Mouse (Mus musculus) hindbrain, postnatal 0 days (tissue): ENCODE data around the gene Pla2g4e. TPM values are rescaled to one million over a fixed set of nuclear protein-coding genes. Genes with fewer than 3 reads are reported as not detected.

Source experiments
- ATAC-seq: fragments of 200-750 bp; cut with Nextera tagmentation; 2 replicates; pipeline ENCODE4 v1.8.0; 2017; ENCODE audit warnings: mild to moderate bottlenecking, moderate TSS enrichment, moderate library complexity
- DNase-seq: peaks from one replicate; pipeline ENCODE4 v3.0.0-alpha.2; 2015; ENCODE audit warnings: low spot score
- H3K27ac ChIP-seq: fragments of 300-500 bp; sonication (generic); 2 replicates; pipeline ENCODE4 v1.5.1; 2014; ENCODE audit warnings: mild to moderate bottlenecking
- H3K27me3 ChIP-seq: fragments of 300-500 bp; sonication (generic); 2 replicates; pipeline ENCODE4 v1.6.1; 2014; ENCODE audit warnings: low read length, mixed read lengths; ENCODE audit not compliant: insufficient read depth
- H3K36me3 ChIP-seq: fragments of 300-500 bp; sonication (generic); 2 replicates; pipeline ENCODE4 v1.6.1; 2014; ENCODE audit warnings: low read length, mixed read lengths; ENCODE audit not compliant: insufficient read depth
- H3K4me1 ChIP-seq: fragments of 300-500 bp; sonication (generic); 2 replicates; pipeline ENCODE4 v1.6.1; 2014; ENCODE audit warnings: antibody characterized with exemption, low read length, mixed read lengths; ENCODE audit not compliant: insufficient read depth
- H3K4me2 ChIP-seq: fragments of 300-500 bp; sonication (generic); 2 replicates; pipeline ENCODE4 v1.6.1; 2014; ENCODE audit warnings: low read depth, mild to moderate bottlenecking, low read length, moderate library complexity, mixed read lengths
- H3K4me3 ChIP-seq: fragments of 300-500 bp; sonication (generic); 2 replicates; pipeline ENCODE4 v1.5.1; 2014; ENCODE audit warnings: low read length
- H3K9ac ChIP-seq: fragments of 300-500 bp; sonication (generic); replicated peaks from 2 replicates; pipeline ENCODE4 v1.6.1; 2014; ENCODE audit warnings: mild to moderate bottlenecking, low read length, moderate library complexity, mixed read lengths
- H3K9me3 ChIP-seq: fragments of 300-500 bp; sonication (generic); 2 replicates; pipeline ENCODE4 v1.6.1; 2016; ENCODE audit warnings: low read length, mixed read lengths
- CTCF ChIP-seq: IDR thresholded peaks from 2 replicates; pipeline ENCODE4 v1.5.1; 2016; ENCODE audit warnings: antibody characterized with exemption, control low read depth, low read depth
- WGBS: fragments of 180-500 bp; shearing (Covaris S2); extraction: QIAGEN DNeasy Blood & Tissue Kit; methylation state at CpG from one replicate; pipeline ENCODE4 v1.1.7; 2014; 5-methylcytosine and 5-hydroxymethylcytosine counted together
- polyA plus RNA-seq: library from polyadenylated mRNA; unstranded; fragments of >200 nt; fragmentation: Nextera tagmentation; extraction: Ambion mirVana; gene quantifications from 2 replicates; pipeline ENCODE4 v1.2.1, GENCODE M21; 2015
- total RNA-seq: library from RNA; depleted of rRNA; stranded (reverse); fragments of >200 nt; gene quantifications from 2 replicates; pipeline ENCODE4 v1.2.3, GENCODE M21; 2014

Gene Pla2g4e
- total and polyA plus RNA-seq, 2 experiments from 2014 or later: 8.0 to 15.0 TPM

DNA sequence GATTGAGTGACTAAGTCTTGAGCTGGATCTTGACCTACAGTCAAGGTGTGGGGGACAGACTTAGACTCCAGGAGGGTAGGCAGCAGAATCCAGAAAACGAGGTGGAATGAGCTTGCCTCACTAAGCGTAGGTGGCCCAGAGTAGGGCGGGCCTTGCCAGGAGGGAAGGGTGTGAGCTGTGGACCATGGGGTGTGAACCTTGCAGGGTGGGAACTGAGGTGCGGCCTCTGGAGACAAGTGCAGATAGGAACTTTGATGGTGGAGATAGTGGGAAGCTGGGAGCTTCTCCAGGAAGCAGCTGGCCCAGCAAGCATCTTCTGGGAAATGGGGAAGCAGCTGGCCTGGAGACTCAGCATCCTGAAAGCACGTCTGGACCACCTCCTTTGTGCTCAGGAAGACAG is 7.4 kb downstream of the Pla2g4e start:
- Histone ChIP-seq H3K9me3 (no peaks in the 10 kb centered on the region), H3K27ac (no peak overlapping the region), H3K27me3 (no peaks in the 10 kb centered on the region), H3K36me3 (no peaks in the 10 kb centered on the region), H3K4me2 (no peak overlapping the region), H3K4me3 (no peak overlapping the region), H3K9ac (no peak overlapping the region), H3K4me1 (no peaks in the 10 kb centered on the region)
- WGBS: 74% methylated on average over 5 of the region's 5 CpGs
- no peak for TF ChIP-seq CTCF
- DNase-seq: no peak
- ATAC-seq: no peak

DNA sequence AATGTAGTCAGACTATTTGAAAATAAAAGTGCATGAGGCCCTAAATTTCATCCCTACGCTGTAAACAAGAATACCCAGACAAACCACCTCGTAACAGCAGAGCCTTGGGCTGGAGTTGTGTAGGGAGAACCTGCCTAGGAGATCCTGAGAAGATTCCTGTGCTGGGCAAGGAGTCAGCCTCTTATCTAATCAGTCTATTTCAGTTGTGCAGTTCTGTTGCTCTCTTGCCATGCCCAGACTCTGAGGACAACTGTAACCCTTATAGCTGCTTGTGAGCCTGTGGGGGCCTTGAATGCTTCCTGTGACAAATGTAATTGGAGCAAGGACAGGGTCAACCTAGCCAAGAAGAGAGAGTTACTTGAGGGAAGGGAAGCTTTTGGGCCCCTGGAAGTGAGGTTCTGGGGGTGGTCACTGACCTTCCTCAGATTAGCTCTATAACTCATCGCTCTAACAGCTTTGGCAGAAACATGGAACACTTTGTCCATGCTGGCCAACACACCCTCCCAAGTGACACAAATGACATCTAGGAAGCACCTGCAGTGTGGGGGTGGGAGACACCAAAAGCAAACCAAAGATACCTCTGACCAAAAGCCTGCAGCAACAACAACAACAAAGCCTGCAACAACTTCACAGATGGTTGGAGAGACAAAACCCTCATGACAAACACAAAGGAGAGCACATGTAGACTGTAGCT is 9.0 kb downstream of the Pla2g4e start:
- 89% methylated on average over 3 of the region's 3 CpGs for WGBS

GRCm38 (mm10) chr2:120235381-120235780 is 9.8 kb downstream of the Pla2g4e start:
- no peak overlapping the region for H3K4me2 ChIP-seq
- no peak for ATAC-seq
- H3K36me3 ChIP-seq: no peaks in the 10 kb centered on the region
- no peak overlapping the region for H3K27ac ChIP-seq
- WGBS: 67% methylated on average over 3 of the region's 3 CpGs
- no peaks in the 10 kb centered on the region for H3K4me1 ChIP-seq
- no peaks in the 10 kb centered on the region for H3K9me3 ChIP-seq
- no peak overlapping the region for H3K4me3 ChIP-seq
- TF ChIP-seq CTCF: no peak
- no peak overlapping the region for H3K9ac ChIP-seq
- H3K27me3 ChIP-seq: no peaks in the 10 kb centered on the region
- DNase-seq: no peak

More for the DNA sequence above, 9.0 kb downstream of the Pla2g4e start:
- Histone ChIP-seq H3K27ac (no peak overlapping the region), H3K4me2 (no peak overlapping the region), H3K36me3 (no peaks in the 10 kb centered on the region), H3K9me3 (no peaks in the 10 kb centered on the region), H3K4me3 (no peak overlapping the region), H3K4me1 (no peaks in the 10 kb centered on the region), H3K27me3 (no peaks in the 10 kb centered on the region), H3K9ac (no peak overlapping the region)
- no peak for ATAC-seq
- no peak for DNase-seq
- no peak for TF ChIP-seq CTCF

DNA sequence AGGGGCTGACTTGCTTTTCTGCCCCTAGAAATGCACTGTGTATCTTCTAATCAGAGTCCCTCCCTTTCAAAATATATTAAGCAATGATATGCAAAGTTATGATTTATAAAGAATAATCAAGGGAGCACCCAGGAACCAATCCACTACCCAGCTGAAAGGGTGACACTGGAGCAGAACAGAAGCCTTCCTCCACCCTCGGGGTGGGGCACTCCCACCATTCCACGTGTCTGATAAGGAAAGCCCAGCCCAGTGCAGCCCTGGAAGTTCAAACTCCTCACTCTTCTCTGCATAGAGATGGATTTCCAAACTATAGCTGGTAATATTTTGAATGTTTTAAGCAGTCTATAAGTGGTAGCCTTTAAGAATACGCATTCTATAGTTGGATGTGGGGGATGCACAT is 13.5 kb downstream of the Pla2g4e start:
- Histone ChIP-seq H3K4me3 (no peak overlapping the region), H3K9ac (no peak overlapping the region), H3K9me3 (no peaks in the 10 kb centered on the region), H3K27me3 (no peaks in the 10 kb centered on the region), H3K27ac (no peak overlapping the region), H3K4me2 (no peak overlapping the region), H3K4me1 (no peaks in the 10 kb centered on the region), H3K36me3 (no peaks in the 10 kb centered on the region)
- DNase-seq: no peak
- WGBS: 76% methylated on average over 3 of the region's 3 CpGs
- TF ChIP-seq CTCF: no peak
- ATAC-seq: no peak

- no peak overlapping the region for H3K4me2 ChIP-seq
- no peak for DNase-seq
- WGBS: 87% methylated on average over 5 of the region's 5 CpGs
- no peaks in the 10 kb centered on the region for H3K36me3 ChIP-seq
- no peaks in the 10 kb centered on the region for H3K4me1 ChIP-seq
- no peak for ATAC-seq
- no peak overlapping the region for H3K9ac ChIP-seq
- no peak overlapping the region for H3K4me3 ChIP-seq
- no peak for TF ChIP-seq CTCF
- H3K27ac ChIP-seq: no peak overlapping the region
- no peaks in the 10 kb centered on the region for H3K9me3 ChIP-seq
- no peaks in the 10 kb centered on the region for H3K27me3 ChIP-seq
Measured at GRCm38 (mm10) chr2:120214600-120214999, 30.5 kb downstream of the Pla2g4e start.

DNA sequence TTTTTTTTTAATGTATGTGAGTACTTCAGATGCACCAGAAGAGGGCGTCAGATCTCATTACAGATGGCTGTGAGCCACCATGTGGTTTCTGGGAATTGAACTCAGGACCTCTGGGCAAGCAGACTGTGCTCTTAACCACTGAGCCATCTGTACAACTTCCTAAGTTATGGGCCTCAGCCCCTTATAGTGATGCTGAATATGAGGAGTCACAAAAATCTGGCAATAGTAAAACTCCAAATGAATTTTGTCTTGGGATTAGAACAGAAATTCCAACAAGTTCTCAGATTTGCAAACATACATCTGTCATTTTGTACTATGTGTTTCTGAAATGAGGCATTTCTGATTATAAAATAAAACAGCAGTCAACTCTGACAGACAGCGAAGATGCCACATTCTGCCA is 33.7 kb downstream of the Pla2g4e start:
- Histone ChIP-seq H3K4me1 (no peaks in the 10 kb centered on the region), H3K9ac (no peak overlapping the region), H3K4me2 (no peak overlapping the region), H3K27me3 (no peaks in the 10 kb centered on the region), H3K4me3 (no peak overlapping the region), H3K27ac (no peak overlapping the region), H3K36me3 (no peaks in the 10 kb centered on the region), H3K9me3 (no peaks in the 10 kb centered on the region)
- TF ChIP-seq CTCF: no peak
- ATAC-seq (no peak), DNase-seq (no peak)
- WGBS: 64% methylated on average over 2 of the region's 2 CpGs

GRCm38 (mm10) chr2:120207926-120208325 is 37.2 kb downstream of the Pla2g4e start:
- Histone ChIP-seq H3K4me1 (no peaks in the 10 kb centered on the region), H3K9ac (no peak overlapping the region), H3K36me3 (no peaks in the 10 kb centered on the region), H3K9me3 (no peaks in the 10 kb centered on the region), H3K4me2 (no peak overlapping the region), H3K27me3 (no peaks in the 10 kb centered on the region), H3K27ac (no peak overlapping the region), H3K4me3 (no peak overlapping the region)
- 71% methylated on average over 7 of the region's 7 CpGs for WGBS
- ATAC-seq (no peak), DNase-seq (no peak)
- no peak for TF ChIP-seq CTCF
